Mouse (Mus musculus) urinary bladder, adult 18-20 months (tissue): ENCODE data around the gene Gsk3a.

Experiments used
- DNase-seq, 2 experiments: peaks; one replicate each; pipeline ENCODE4 v3.0.0; 2022; ENCODE audit warnings: low spot score in 2 of 2, mixed read lengths in 2 of 2

Gsk3a gene

DNA sequence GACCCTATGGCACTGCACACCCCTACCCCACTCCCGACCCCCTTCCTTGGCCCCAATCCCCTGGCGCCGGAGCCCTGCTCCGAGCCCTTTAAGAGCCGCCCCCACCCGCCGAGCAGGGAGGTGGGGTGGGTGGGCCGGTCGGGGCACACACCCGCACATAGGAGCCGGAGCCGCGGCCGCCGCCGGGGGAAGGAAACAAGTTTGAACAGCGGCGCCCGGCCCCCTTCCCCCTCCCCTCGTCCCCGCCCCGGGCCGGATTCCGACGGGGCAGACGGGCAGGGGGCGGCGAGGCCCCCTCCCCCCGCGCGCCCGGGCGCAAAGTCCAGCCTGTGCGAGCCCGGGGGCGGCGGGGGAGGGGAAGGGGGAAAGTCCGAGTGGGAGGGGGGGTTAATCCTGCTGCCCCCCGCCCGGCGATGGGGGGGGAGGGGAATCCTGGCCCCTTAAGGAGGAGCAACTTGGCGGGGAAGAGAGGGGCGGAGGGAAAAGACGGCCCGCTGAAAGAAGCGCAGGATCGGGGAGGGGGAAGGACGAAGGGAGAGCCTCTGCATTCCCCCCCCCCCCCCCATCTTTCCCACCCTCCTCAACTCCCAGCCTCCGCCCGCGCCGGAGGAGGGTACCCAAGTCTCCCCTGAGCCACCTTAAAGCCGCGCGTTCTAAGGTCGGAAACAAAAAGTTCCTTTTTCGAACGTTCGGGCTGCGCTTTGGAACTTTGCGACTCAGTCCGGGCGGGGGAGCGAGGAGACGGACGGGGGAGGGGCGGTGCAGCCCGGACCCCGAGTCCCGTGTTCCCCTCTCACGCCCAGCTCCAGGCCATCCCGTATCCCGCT is 11.9 kb upstream of the Gsk3a start:
- DNase-seq: peak; percentile 73 to 74

- DNase-seq: peak in 1 of 2 experiments; percentile 70
These were observed 11.2 kb upstream of the Gsk3a start for GRCm38 (mm10) chr7:25248846-25249313.

DNA sequence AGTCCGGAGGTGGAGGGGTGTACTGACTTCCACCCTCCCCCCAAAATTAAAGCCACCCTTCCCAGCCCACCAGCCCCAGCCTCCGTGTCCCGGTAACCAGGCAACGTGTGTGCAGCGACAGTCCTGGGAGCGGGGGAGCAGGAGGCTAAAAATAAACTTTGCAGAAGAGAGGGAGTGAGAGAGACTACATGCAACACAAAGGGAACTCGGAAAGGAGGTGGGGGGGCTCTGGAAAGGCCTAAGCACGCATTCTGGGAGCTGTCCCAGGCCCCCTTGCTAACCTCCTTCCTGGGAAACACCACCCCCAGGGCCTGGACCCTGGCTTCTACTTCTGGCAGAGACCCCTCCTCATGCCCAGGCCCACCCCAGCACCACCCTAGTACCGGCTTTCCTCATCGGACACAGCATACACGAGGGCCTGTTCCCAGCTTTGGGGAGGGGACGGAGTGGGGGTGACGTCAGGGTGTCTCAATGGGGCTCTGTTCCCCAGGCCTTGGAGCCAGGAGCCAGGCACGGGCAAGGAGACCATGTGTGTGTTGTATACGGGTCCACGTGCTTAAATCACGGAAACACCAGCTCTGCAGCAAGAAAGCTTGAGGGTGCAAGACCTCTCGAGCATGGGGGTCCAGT is 10.5 kb upstream of the Gsk3a start:
- DNase-seq: peak in 1 of 2 experiments; percentile 45

DNA sequence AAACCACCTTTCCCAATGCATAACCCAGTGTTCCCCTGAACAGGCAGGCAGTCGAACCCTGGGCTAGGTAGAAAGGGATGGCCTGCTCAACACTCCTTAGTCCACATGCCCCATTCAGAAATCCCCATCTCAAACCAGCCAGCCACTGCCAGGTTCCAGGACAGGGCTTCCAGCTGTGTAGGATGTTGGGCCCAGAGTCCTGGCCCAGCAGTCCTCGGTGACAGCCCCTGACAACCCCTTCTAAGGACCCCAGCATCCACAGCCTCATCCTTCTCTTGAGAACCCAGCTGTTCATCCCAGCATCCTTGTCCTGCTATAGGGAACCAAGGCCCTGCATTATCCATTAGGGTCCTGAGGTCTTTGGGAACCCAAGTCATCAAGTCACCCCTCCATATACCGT is 9.8 kb upstream of the Gsk3a start:
- no peak for DNase-seq

DNA sequence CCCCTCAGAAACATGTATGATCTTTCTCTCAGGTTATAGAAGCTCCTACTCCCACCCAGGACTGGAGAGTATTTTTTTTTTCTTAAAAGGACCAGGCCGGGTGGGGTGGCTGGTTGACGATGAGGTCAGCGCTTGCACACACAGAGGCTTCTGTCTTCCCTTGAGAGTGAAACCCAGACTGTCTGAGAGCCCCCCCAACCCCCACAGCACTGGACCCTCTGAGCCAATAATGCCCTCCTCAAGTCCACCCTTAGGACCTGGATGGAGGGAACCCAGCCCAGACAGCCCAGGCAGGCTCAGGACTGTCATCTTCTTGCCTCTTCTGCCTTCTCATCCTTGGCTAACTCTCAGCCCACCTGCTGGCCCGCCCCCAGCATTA is 9.1 kb upstream of the Gsk3a start:
- no peak for DNase-seq

- DNase-seq: no peak
These were observed 8.6 kb upstream of the Gsk3a start for GRCm38 (mm10) chr7:25246079-25246758.

DNA sequence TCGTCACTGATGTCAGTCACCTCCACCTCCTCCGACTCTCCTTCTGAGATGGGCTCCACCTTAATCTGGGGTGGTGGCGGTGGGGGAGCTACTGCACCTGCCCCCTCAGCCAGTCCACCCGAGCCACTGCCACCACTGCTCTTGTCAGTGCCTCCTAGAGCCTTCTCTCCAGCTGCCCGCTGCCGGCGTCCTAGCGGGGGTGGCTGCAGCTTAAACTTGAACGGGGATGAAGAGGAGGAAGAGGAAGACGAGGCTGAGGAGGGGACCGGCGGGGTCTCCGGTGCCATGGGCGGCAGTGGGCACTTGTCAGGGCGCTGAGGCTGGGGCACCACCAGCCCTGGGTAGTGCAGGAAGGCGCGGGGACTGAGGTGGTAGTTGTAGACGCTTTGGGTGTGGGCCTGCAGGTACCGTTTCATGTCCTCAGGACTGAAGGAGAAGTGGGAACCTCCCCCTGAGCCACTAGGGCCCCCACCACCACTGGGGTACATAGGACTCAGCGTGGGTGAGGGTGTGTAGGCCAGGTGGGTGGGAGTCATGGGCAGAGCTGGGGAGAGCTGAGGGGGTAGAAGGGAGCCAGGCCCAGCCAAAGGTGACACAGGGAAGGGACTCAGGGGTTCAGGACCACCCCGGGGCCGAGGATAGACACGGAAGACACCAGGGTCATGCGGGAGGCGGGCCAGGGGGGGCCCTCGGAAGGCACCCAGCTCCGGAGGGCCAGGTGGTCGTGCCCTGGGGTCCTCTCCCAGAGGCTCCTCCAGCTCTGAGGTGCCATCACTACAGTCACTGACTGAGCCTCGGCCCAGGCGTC is 7.1 kb upstream of the Gsk3a start:
- DNase-seq: no peak

GRCm38 (mm10) chr7:25243361-25243760 is 5.7 kb upstream of the Gsk3a start:
- no peak for DNase-seq

DNA sequence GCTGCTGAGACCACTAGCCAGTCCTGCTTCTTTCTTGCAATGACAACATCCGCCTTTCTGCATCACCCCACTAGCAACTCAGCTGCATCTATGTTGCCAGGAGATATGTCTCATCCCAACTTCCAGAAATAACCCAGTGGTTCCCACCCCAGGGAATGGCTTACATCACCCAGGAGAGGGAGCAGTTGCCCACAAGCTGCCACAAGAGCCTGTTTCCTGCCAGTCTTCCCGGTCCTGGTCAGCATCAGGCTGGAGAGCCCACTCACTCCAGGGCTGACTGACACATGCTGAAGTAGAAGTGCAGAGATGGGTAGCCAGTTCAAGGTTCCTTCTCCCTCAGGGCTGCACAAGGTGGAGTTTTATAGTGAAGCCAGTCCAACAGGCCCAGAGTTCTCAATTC is 3.4 kb upstream of the Gsk3a start:
- no peak for DNase-seq

GRCm38 (mm10) chr7:25240631-25241030 is 3.0 kb upstream of the Gsk3a start:
- DNase-seq: no peak

DNA sequence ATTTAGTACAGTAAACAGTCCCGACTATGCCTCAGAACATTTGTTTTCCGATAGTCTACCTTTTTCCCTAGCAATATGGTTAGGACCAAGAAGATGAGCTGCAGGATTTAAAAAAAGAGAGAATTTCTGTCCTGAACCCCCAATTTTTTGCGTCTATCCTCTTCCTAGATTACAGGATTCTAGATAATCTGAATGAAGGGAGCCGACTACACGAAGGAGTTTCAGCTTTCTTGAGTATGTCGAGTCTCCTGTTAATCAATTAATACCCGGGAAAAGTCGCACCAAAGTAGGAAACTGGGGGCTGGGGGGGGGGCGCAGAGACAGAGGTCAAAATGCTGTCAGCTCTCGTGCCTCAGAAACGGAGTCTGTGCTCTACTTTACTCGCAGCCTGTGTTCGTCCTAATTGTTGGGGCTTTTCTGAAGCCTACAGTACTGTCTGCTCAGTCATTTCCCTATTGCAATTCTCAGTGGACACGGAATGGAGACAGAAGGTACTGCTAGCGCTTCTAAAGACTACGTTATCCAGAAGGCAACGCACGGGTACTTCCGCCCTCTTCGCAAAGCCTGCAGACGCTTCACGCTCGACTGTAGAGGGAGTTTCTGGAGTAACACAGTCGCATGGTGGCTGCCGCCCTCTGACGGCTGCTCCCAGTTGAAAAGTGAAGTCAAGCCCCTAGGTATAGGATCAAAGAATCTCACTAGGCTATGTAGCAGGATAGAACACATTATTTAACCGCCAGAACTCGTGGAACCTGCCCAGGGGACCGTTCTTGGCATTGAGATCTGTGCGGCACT is 1.4 kb upstream of the Gsk3a start:
- DNase-seq: peak; percentile 47 to 83

GRCm38 (mm10) chr7:25238015-25238706 is 510 bp upstream of the Gsk3a start:
- DNase-seq: peak; percentile 81 to 92

GRCm38 (mm10) chr7:25235526-25235925 is 2.1 kb downstream of the Gsk3a start:
- no peak for DNase-seq

DNA sequence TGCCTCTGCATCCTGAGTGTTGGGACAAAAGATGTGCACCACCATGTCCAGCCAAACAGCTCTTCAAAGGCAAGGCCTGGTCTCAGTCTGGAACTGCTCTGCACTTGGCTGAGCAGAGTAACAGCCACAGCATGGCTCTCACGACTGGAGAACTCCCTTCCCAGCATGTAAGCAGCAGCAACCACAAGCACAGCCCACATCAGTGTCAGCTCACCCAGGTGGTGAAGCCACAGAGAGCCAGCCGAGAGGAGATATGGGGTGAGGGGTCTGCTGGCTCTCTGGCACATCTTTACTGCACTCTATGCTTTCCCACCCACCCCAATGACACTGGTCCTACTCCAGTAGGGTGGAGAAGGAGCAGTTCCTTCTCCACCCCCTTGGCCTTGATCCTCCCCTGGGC is 4.6 kb downstream of the Gsk3a start:
- DNase-seq: no peak

- no peak for DNase-seq
These were observed 5.5 kb downstream of the Gsk3a start for GRCm38 (mm10) chr7:25232101-25232648.

DNA sequence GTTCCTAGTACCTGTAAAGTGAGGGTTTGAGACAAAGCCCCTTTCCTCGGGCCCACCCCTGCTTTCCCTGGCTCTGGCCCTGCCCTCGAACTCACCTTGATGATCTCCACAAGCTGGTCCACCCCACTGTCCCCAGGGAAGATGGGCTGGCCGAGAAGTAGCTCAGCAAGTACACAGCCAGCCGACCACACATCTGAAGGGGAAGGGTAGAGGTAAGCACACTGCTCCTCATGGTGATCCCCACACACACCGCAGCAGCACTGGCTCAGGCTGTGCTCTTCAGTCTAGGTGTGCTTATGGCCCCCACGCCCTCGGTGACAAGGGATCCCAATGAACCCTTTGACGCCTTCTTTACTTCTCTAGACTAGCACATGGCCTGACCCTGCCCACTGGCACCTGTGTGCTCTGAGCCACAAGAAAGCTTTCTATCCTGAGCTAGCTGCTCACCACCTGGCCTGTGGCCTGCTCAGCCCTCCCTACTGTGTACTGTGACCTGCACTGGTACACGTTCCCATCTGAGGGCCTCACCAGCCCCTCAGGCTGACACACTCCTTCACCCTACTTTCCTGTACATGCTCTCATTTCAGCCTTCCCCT is 6.9 kb downstream of the Gsk3a start:
- no peak for DNase-seq

- no peak for DNase-seq
These were observed 9.9 kb downstream of the Gsk3a start for GRCm38 (mm10) chr7:25227523-25228300.

DNA sequence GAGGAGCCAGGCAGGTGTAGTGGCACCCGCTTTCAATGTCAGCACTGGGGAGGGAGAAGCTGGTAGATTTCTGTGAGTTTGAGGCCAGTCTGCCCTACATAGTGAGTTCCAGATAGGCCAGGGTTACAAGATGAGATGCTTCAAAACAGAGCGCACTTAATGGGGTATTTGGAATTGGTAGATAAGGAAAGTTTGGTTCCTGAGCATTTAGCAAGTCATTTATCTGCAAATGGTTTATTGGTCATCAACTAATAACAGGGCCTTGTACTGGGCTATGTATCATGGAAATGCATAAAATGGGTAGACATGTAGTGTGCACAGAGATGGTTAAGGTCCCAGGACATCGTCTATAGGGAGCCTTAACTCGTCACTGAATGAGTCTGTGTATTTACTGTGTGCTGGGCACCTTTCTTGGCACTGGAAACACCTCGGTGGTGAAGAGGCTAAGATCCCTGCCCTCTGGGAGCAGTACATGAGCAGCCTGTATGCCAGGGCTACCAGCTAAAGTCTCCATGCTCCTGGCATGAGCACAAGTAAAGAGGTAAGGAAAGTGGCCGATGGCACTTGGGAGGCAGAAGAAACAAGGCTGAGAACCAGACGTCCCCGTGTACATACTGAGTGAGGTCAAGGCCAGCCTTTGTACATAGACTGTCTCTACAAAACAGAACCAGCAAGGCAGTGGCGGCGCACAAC is 15.2 kb downstream of the Gsk3a start:
- DNase-seq: no peak
